Mouse (Mus musculus) CH12.LX (cell line): ENCODE measurements around the gene Arvcf.

Source experiments
- CHD2 ChIP-seq: IDR thresholded peaks from 2 replicates; pipeline ENCODE4 v1.6.1; 2011; ENCODE audit warnings: low read length, improper control_type of control experiment
- CTCF ChIP-seq, 2 experiments: IDR thresholded peaks in 1 of 2; conservative IDR thresholded peaks in 1 of 2; 2 replicates each; pipeline ENCODE4 v1.5.1; 2011 to 2012; ENCODE audit warnings: low read depth in 2 of 2, low read length in 2 of 2, improper control_type of control experiment in 1 of 2, inconsistent platforms in 1 of 2, mild to moderate bottlenecking in 1 of 2, moderate library complexity in 1 of 2
- JUND ChIP-seq: conservative IDR thresholded peaks from 2 replicates; pipeline ENCODE4 v1.6.1; 2011; ENCODE audit warnings: low read depth, low read length, improper control_type of control experiment
- MAX ChIP-seq: IDR thresholded peaks from 2 replicates; pipeline ENCODE4 v1.6.1; 2011; ENCODE audit warnings: low read length, improper control_type of control experiment
- POLR2A ChIP-seq: IDR thresholded peaks from 2 replicates; pipeline ENCODE4 v1.6.1; 2011; ENCODE audit warnings: low read depth, mild to moderate bottlenecking, improper control_type of control experiment, low read length
- TBP ChIP-seq: conservative IDR thresholded peaks from 2 replicates; pipeline ENCODE4 v1.6.1; 2011; ENCODE audit warnings: low read depth, low read length, improper control_type of control experiment
- ZMIZ1 ChIP-seq: IDR thresholded peaks from 2 replicates; pipeline ENCODE4 v1.6.1; 2012; ENCODE audit warnings: low read depth, mild to moderate bottlenecking, inconsistent platforms, low read length, improper control_type of control experiment

GRCm38 (mm10) chr16:18405876-18406275 is 57.9 kb downstream of the Arvcf start:
- TF ChIP-seq CTCF (conservative IDR thresholded peaks at IDR 0.05 in 1 of 2, IDR thresholded peaks at IDR 0.05 in 1 of 2; ENCODE audit: low read depth in 2 of 2, low read length in 2 of 2) (no peak), CHD2 (no peak), ZMIZ1 (no peak), TBP (no peak), POLR2A (no peak), MAX (no peak), JUND (no peak)
